Mouse (Mus musculus) bone marrow macrophage, adult 2 months (primary cell): ENCODE results near the gene Tmtc4. TPM values are rescaled to one million over a fixed set of nuclear protein-coding genes. Genes with fewer than 3 reads are reported as not detected.

Experiments used
- H3K27ac ChIP-seq: 2 replicates; pipeline ENCODE4 v1.5.1; 2012; ENCODE audit warnings: low read depth, low read length; ENCODE audit not compliant: insufficient read depth
- H3K4me1 ChIP-seq: 2 replicates; pipeline ENCODE4 v1.6.1; 2012; ENCODE audit warnings: low read length; ENCODE audit not compliant: control insufficient read depth, insufficient read depth
- H3K4me3 ChIP-seq: 2 replicates; pipeline ENCODE4 v1.5.1; 2012; ENCODE audit warnings: mild to moderate bottlenecking, low read length, moderate library complexity; ENCODE audit not compliant: insufficient read depth
- CTCF ChIP-seq: IDR thresholded peaks from 2 replicates; pipeline ENCODE4 v1.5.1; 2012; ENCODE audit warnings: low read depth, mild to moderate bottlenecking, low read length, moderate library complexity
- POLR2A ChIP-seq: IDR thresholded peaks from 2 replicates; pipeline ENCODE4 v1.6.1; 2012; ENCODE audit warnings: mild to moderate bottlenecking, low read depth, low read length, borderline replicate concordance
- polyA plus RNA-seq: library from polyadenylated mRNA; stranded (reverse); fragments of >200 nt; gene quantifications from 2 replicates; pipeline ENCODE4 v1.2.4, GENCODE M21; 2012; ENCODE audit not compliant: missing spikeins, insufficient read depth, insufficient read length

Tmtc4 gene
- polyA plus RNA-seq, 1 experiment, result 6.7 TPM

DNA sequence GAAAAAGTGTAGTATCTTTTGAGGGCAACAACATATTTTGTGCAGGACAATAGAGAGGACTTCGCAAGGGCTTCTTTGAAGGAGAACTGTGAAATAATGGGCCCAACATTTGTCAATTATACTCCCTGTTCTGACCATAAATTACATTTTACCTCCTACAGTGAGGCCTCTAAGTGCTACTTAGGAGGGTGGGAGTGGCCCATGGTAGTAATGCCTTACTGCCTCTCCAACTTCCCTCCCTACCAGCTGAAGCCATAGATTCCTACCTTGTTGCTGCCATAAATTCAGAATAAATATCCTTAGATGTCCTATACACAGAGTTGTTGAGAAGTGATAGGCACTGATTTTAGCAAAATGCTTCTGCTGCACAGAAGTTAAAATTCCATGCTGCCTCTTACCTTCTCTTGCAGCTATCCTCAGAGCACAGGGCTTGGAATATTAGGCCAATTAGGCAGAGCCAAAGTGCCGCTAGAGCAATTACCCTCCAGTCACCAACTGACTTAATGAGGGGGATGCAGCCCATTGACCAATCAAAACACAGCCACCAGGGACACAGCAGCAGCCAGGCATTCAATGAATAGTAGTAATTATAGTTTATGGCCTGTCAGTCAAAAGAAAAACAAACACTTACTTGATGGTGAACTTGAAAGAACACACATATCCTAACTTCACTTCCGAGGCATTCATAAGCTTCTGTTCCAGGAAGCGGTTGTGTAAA lies 40.9 kb downstream of the Tmtc4 start:
- no peak for TF ChIP-seq CTCF
- TF ChIP-seq POLR2A, result no peak
- Histone ChIP-seq H3K4me1 (no peaks in the 10 kb centered on the region), H3K27ac (no peak overlapping the region), H3K4me3 (no peak overlapping the region)

DNA sequence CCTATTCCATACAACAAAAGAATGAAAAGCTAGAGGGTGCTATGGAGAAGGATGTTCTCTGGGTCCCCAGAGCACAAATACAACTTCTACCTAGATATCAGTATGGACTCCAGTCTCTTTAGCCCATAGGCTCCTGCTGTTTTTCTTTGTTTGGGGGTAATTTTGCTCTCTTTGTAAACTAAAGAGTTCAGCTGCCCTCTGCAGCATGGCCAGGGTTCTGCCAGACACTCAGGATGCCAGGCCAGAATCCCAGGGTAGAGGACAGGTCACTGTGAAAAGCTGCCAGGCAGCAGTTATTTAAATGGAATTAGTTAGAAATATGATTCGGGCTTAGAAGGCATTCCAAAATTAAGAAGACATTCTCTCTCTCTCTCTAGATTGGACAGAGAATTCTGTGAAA lies 47.4 kb downstream of the Tmtc4 start:
- H3K4me3 ChIP-seq, result no peak overlapping the region
- TF ChIP-seq CTCF, result no peak
- no peak for TF ChIP-seq POLR2A
- no peak overlapping the region for H3K27ac ChIP-seq
- H3K4me1 ChIP-seq, result peaks cover 7% of the 10 kb centered on the region

- TF ChIP-seq POLR2A, result no peak
- TF ChIP-seq CTCF, result no peak
- H3K4me3 ChIP-seq, result no peak overlapping the region
- no peak overlapping the region for H3K27ac ChIP-seq
- H3K4me1 ChIP-seq, result no peaks in the 10 kb centered on the region; the same call in 1 of the 2 replicates
These were observed 63.8 kb downstream of the Tmtc4 start for GRCm38 (mm10) chr14:122920011-122920410.

DNA sequence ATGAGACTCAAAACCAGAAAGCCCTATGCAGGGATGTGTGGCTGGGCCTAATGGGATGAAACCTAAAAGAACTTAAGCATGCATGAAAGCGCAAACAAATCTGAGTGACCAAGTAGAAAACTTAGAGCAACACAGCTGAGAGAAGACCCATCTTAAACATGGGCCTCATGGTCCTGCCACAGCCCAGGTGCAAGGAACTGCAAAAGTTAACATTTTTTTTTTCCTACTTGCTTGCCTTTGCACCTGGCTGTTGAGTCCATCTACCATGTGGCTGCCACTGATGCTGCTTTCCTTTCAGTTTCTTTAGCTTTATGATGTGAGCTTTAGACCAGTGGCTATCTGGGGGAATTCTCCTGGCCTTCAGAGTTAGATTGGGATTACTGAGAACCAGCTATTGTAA lies 66.2 kb downstream of the Tmtc4 start:
- Histone ChIP-seq H3K27ac (no peak overlapping the region), H3K4me3 (no peak overlapping the region), H3K4me1 (no peaks in the 10 kb centered on the region; the same call in 1 of the 2 replicates)
- TF ChIP-seq POLR2A, result no peak
- no peak for TF ChIP-seq CTCF

- TF ChIP-seq POLR2A (no peak), CTCF (no peak)
- Histone ChIP-seq H3K27ac (no peak within 1 kb of the TSS), H3K4me3 (peak within 1 kb of the TSS; percentile 66)
These were observed 70.2 kb downstream of the Tmtc4 start, which contains the start of gene Ggact for GRCm38 (mm10) chr14:122913657-122914056. Gene Ggact (minus strand): TSS chr14:122913757.

GRCm38 (mm10) chr14:122912812-122913498 lies 70.9 kb downstream of the Tmtc4 start:
- TF ChIP-seq CTCF, result no peak
- Histone ChIP-seq H3K4me3 (peak overlapping the region; percentile 66), H3K4me1 (peaks cover 6% of the 10 kb centered on the region), H3K27ac (no peak overlapping the region)

More at GRCm38 (mm10) chr14:122913657-122914056, 70.2 kb downstream of the Tmtc4 start, which contains the start of gene Ggact:
- H3K4me1 ChIP-seq, result peaks cover 6% of the 10 kb centered on the region

DNA sequence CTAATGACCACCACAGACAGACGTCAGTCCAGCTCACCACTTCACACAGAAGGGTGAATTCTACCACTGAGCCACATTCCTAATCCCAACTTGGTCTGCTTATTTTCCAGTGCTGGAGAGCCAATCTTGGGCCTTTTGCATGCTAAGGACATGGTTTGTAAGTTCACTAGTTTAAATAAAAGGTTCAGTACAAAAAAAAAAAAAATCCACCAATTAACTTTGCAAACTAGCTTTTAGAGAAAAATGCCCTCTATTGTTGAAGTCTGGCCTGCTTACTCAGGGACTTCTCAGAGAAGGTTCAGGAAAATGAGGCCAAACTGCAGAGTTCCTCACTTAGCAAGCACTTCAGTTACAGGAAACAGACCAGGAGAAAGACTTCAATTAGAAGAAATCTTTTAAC lies 71.7 kb downstream of the Tmtc4 start:
- Histone ChIP-seq H3K27ac (no peak overlapping the region), H3K4me1 (peaks cover 6% of the 10 kb centered on the region), H3K4me3 (peak overlapping the region; percentile 66)
- no peak for TF ChIP-seq CTCF
- TF ChIP-seq POLR2A, result no peak

GRCm38 (mm10) chr14:122911265-122911664 lies 72.6 kb downstream of the Tmtc4 start:
- Histone ChIP-seq H3K4me3 (no peak overlapping the region), H3K27ac (no peak overlapping the region), H3K4me1 (peaks cover 6% of the 10 kb centered on the region)
- TF ChIP-seq CTCF, result no peak
- no peak for TF ChIP-seq POLR2A

GRCm38 (mm10) chr14:122909368-122910091 lies 74.3 kb downstream of the Tmtc4 start:
- H3K4me3 ChIP-seq, result no peak overlapping the region
- TF ChIP-seq CTCF (no peak), POLR2A (no peak)
- H3K27ac ChIP-seq, result no peak overlapping the region
- peaks cover 6% of the 10 kb centered on the region for H3K4me1 ChIP-seq
